Mouse (Mus musculus) G1E (cell line): Measurements from ENCODE around the gene Tdgf1. TPM values are rescaled to one million over a fixed set of nuclear protein-coding genes. Genes with fewer than 3 reads are reported as not detected.

ENCODE experiments used
- ATAC-seq: 2 replicates; pipeline ENCODE4 v1.8.0; 2016; ENCODE audit warnings: mild to moderate bottlenecking; ENCODE audit not compliant: insufficient number of reproducible peaks, poor library complexity, low FRiP score, severe bottlenecking; ENCODE audit errors: extremely low read depth
- DNase-seq: peaks from one replicate; pipeline ENCODE4 v3.0.0; 2012; ENCODE audit warnings: low spot score
- H3K27me3 ChIP-seq: 2 replicates; pipeline ENCODE4 v1.6.1; 2012; ENCODE audit warnings: mild to moderate bottlenecking, low read length, inconsistent platforms; ENCODE audit not compliant: insufficient read depth
- H3K36me3 ChIP-seq: replicated peaks from 2 replicates; pipeline ENCODE3; 2012; ENCODE audit warnings: mild to moderate bottlenecking, inconsistent platforms
- H3K4me1 ChIP-seq: 2 replicates; pipeline ENCODE4 v1.6.1; 2012; ENCODE audit warnings: low read depth, low read length, inconsistent platforms, mixed read lengths; ENCODE audit not compliant: insufficient read depth
- H3K4me3 ChIP-seq: 2 replicates; pipeline ENCODE4 v1.5.1; 2012; ENCODE audit warnings: low read depth, mild to moderate bottlenecking, inconsistent platforms, low read length, moderate library complexity, mixed read lengths
- H3K9me3 ChIP-seq: replicated peaks from 2 replicates; pipeline ENCODE4 v1.6.1; 2012; ENCODE audit warnings: inconsistent platforms
- CTCF ChIP-seq: IDR thresholded peaks from 2 replicates; pipeline ENCODE4 v1.5.1; 2012; ENCODE audit warnings: low read depth, low read length, inconsistent platforms, mixed read lengths
- GATA1 ChIP-seq: IDR thresholded peaks from 2 replicates; pipeline ENCODE4 v1.6.1; 2012; ENCODE audit warnings: borderline replicate concordance, low read length, inconsistent platforms, mixed read lengths
- GATA2 ChIP-seq: IDR thresholded peaks from 2 replicates; pipeline ENCODE4 v1.6.1; 2012; ENCODE audit warnings: low read depth, low read length, inconsistent platforms, borderline replicate concordance
- POLR2AphosphoS5 ChIP-seq: IDR thresholded peaks from 2 replicates; pipeline ENCODE4 v1.6.1; 2012; ENCODE audit warnings: low read depth, low read length, inconsistent platforms; ENCODE audit not compliant: insufficient replicate concordance
- TAL1 ChIP-seq: conservative IDR thresholded peaks from 2 replicates; pipeline ENCODE4 v1.6.1; 2012; ENCODE audit warnings: low read depth, low read length, inconsistent platforms, mixed read lengths
- polyA plus RNA-seq: library from polyadenylated mRNA; stranded (reverse); fragments of >175 nt; gene quantifications from 2 replicates; pipeline ENCODE4 v1.2.3, GENCODE M21; 2012
- total RNA-seq, 2 experiments: library from RNA; stranded (forward) in 1 of 2; stranded (reverse) in 1 of 2; fragments of 200-1000 nt in 1 of 2; fragments of >200 nt in 1 of 2; fragmentation: Nextera tagmentation in 1 of 2; gene quantifications; 2 replicates each; pipeline ENCODE4 v1.2.3; 2014 to 2017

The Tdgf1 gene
- total and polyA plus RNA-seq, 3 experiments: 0.60 TPM; not detected in 2

DNA sequence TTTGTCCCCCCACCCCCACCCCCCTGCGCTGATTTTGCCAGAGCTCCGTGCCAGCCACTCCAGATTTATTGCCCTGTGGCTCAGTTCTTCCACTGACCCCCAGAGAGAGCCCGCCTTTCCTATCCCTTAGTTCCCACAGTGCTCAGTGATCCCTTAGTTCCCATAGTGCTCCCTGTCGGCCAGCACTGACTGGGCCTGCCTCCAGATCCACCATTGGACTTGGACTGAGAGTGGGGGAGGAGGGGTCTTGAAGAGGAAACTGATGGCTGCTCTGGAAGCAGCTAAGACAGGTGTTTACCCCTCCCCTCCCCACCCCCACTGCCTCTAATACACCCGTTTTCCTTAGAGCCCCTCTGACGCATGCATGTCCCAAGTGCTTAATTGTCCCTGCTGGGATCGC is 50.0 kb downstream of the Tdgf1 start:
- Histone ChIP-seq H3K36me3 (no peaks in the 10 kb centered on the region), H3K4me3 (no peak overlapping the region), H3K9me3 (no peaks in the 10 kb centered on the region), H3K4me1 (no peaks in the 10 kb centered on the region), H3K27me3 (peaks cover 8% of the 10 kb centered on the region; the same call in 1 of the 2 replicates)
- TF ChIP-seq GATA1 (no peak), POLR2AphosphoS5 (no peak), GATA2 (no peak), CTCF (no peak), TAL1 (no peak)
- no peak for DNase-seq
- no peak for ATAC-seq

DNA sequence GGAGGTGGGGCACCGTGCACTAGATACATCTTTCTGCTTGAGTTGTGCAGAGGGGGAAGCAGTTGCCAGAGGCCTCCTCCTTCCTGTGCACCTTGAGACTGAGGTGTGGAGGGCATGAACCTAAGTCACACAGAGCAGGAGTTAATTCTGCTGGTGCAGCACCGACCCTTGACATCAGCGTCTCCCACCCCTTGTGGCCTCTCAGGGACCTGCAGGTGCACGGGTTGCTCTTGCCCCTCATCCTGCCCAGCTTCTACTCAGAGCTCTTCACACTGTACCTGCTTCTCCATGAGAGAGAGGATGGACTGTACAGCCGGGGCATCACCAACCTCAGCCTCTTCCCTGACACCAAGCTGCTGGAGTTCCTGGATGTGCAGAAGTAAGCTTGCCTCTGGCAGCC is 50.5 kb downstream of the Tdgf1 start:
- no peak for ATAC-seq
- no peaks in the 10 kb centered on the region for H3K4me1 ChIP-seq
- peaks cover 8% of the 10 kb centered on the region; the same call in 1 of the 2 replicates for H3K27me3 ChIP-seq
- H3K4me3 ChIP-seq: no peak overlapping the region
- no peak for DNase-seq
- H3K9me3 ChIP-seq: no peaks in the 10 kb centered on the region
- no peaks in the 10 kb centered on the region for H3K36me3 ChIP-seq
- TF ChIP-seq POLR2AphosphoS5 (no peak), CTCF (no peak), TAL1 (no peak), GATA1 (no peak), GATA2 (no peak)

DNA sequence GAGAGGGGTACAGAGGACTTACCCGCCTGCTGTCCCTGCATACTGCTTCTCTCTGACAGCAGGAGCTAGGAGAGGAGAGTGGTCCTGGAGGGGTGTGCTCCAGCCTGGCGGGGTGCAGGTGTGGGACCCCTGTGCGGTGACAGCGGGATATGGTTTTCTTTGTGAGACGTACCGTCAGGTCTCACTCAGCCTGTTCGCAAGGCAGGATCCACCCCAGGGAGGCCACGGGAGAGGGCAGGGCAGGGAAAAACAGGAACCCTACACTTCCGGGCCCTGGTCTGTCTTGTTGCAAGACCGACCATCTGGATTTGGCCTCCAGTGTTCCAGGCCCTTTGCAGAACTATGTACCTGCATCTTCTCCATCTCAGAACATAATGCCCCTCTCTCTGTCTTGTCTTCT is 52.5 kb downstream of the Tdgf1 start:
- TF ChIP-seq CTCF: no peak
- no peak for TF ChIP-seq GATA2
- TF ChIP-seq TAL1: no peak
- no peak for TF ChIP-seq GATA1
- no peak for TF ChIP-seq POLR2AphosphoS5
- no peak for DNase-seq
- Histone ChIP-seq H3K36me3 (no peaks in the 10 kb centered on the region), H3K9me3 (no peaks in the 10 kb centered on the region), H3K4me3 (no peak overlapping the region), H3K27me3 (peaks cover 8% of the 10 kb centered on the region; the same call in 1 of the 2 replicates), H3K4me1 (peaks cover 2% of the 10 kb centered on the region; the same call in 1 of the 2 replicates)
- no peak for ATAC-seq

DNA sequence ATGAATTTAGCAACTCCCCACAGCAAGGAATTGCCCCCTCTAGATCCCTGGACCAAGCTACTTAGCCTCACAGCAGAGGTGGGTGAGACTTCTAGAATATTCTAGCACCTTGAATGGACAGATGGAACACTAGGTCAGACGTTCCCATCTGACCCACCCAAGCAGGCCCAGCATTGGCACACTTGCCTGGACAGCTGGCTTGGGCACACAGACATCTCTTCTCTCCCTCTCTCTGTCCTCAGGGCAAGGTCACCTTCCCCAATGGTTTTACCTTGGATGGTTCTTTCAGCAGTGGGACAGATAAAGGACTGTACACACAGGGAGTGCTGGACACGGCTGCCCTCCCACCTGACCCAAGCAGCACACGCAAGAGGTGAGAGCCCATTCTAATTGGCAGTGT is 53.4 kb downstream of the Tdgf1 start:
- Histone ChIP-seq H3K9me3 (no peaks in the 10 kb centered on the region), H3K36me3 (no peaks in the 10 kb centered on the region), H3K4me3 (no peak overlapping the region), H3K27me3 (peaks cover 5% of the 10 kb centered on the region; the same call in 1 of the 2 replicates), H3K4me1 (peaks cover 2% of the 10 kb centered on the region; the same call in 1 of the 2 replicates)
- ATAC-seq (no peak), DNase-seq (no peak)
- TF ChIP-seq TAL1 (no peak), GATA2 (no peak), CTCF (no peak), GATA1 (no peak), POLR2AphosphoS5 (no peak)

DNA sequence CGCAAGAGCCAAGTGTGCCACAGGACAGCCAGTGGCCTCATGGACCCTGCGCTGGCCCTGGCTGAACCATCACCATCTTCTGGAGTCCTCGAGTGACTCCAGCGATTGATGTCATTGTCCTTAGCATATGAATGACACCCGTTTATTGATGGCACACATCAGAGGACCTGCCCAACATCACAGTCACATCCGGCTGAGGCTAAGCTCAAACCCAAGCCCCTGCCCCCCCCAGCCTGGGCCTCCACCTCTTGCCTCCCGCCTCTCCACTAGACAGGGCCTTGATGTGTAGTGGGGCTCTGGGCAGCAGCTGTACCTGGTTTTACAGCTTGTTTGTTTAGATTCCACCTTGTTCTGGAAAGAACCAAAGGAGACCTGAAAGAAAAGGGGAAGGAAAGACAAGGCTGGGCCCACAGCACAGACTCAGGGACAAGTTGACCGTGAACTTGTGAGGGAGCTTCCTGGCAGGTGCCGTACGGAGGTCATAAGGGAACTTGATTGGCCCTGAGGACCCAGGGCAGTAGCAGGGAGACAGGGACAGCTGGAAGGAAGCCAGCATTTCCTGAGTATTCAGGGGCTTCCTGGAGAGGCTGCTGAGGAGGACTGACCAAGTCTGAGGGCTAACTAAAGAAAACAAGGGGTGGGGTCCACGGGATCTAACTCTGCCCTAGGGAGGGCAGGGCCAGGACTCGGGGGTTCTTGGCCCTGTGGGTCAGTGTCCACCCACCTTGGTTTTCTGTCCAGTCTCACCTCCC is 54.7 kb downstream of the Tdgf1 start:
- Histone ChIP-seq H3K36me3 (no peaks in the 10 kb centered on the region), H3K4me3 (no peak overlapping the region), H3K27me3 (peaks cover 7% of the 10 kb centered on the region), H3K4me1 (peaks cover 2% of the 10 kb centered on the region; the same call in 1 of the 2 replicates), H3K9me3 (no peaks in the 10 kb centered on the region)
- no peak for ATAC-seq
- TF ChIP-seq CTCF: no peak
- TF ChIP-seq POLR2AphosphoS5: no peak
- no peak for TF ChIP-seq GATA1
- no peak for TF ChIP-seq GATA2
- TF ChIP-seq TAL1: no peak
- no peak for DNase-seq

DNA sequence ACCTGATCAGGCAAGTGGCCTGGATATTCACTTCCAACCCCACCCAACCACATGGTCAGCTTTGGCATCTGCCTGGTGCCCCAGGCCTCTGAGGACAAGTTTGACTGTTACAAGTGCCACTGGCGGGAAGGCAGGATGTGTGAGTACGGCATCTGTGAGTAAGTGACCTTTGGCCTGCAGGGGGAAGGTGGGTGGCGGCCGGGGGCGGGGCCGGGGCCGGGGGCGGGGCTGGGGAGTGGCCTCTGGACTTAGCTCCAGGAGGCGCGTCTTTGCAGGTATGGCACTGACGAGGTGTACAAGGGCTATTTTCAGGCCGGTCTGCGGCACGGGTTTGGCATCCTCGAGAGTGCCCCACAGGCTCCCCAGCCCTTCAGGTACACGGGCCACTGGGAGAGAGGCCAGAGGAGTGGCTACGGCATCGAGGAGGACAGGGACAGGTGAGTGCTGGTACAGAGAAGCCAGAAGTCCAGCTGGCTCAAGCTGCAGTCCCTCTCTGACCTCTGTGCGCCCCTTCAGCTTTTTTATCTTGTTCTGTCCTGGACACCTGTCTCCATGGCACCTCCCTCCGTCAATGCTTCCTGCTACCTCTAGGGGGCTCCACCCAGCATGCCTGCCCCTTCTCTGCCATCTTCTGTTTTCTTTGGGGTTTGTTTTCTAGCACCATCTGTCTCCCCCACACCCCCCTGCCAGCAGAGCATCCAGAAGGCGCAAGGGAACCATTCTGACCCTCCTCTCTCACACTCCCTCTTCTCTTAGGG is 55.8 kb downstream of the Tdgf1 start:
- ATAC-seq: no peak
- H3K9me3 ChIP-seq: no peaks in the 10 kb centered on the region
- no peak for DNase-seq
- peaks cover 2% of the 10 kb centered on the region; the same call in 1 of the 2 replicates for H3K4me1 ChIP-seq
- no peaks in the 10 kb centered on the region for H3K36me3 ChIP-seq
- TF ChIP-seq POLR2AphosphoS5 (no peak), TAL1 (no peak), CTCF (peak; percentile 45; the same call in 1 of the 2 replicates)
- H3K27me3 ChIP-seq: peaks cover 9% of the 10 kb centered on the region
- H3K4me3 ChIP-seq: no peak overlapping the region

Other genes starting within 250 kb of the Tdgf1 start
- gene Myl3, start 204.3 kb downstream of the Tdgf1 start, total RNA-seq (2014; fragmentation: Nextera tagmentation): not detected in 2 replicates
- 0.12 TPM in 1 of 2 replicates, not detected in the other for gene Myl3, start 204.3 kb downstream of the Tdgf1 start, total RNA-seq (2017)
- gene Myl3, start 204.3 kb downstream of the Tdgf1 start, polyA plus RNA-seq: not detected in 2 replicates
- not detected in 2 replicates for gene Pth1r, start 199.0 kb downstream of the Tdgf1 start, total RNA-seq (2014; fragmentation: Nextera tagmentation)
- gene Pth1r, start 199.0 kb downstream of the Tdgf1 start, total RNA-seq (2017): not detected in 2 replicates
- 0.03 TPM in 1 of 2 replicates, not detected in the other for gene Pth1r, start 199.0 kb downstream of the Tdgf1 start, polyA plus RNA-seq
- gene Prss42, start 148.0 kb downstream of the Tdgf1 start, total RNA-seq (2014; fragmentation: Nextera tagmentation): 0.44 and 2.3 TPM in 2 replicates
- gene Prss42, start 148.0 kb downstream of the Tdgf1 start, total RNA-seq (2017): 0.44 and 0.58 TPM in 2 replicates
- 0.53 and 0.79 TPM in 2 replicates for gene Prss42, start 148.0 kb downstream of the Tdgf1 start, polyA plus RNA-seq
- gene Prss44, start 132.2 kb downstream of the Tdgf1 start, total RNA-seq (2014; fragmentation: Nextera tagmentation): not detected in 2 replicates
- gene Prss44, start 132.2 kb downstream of the Tdgf1 start, total RNA-seq (2017): 0.12 and 0.27 TPM in 2 replicates
- gene Prss44, start 132.2 kb downstream of the Tdgf1 start, polyA plus RNA-seq: not detected in 2 replicates
- gene Prss43, start 119.5 kb downstream of the Tdgf1 start, total RNA-seq (2014; fragmentation: Nextera tagmentation): not detected in 2 replicates
- gene Prss43, start 119.5 kb downstream of the Tdgf1 start, total RNA-seq (2017): 0.05 TPM in 1 of 2 replicates, not detected in the other
- not detected in 2 replicates for gene Prss43, start 119.5 kb downstream of the Tdgf1 start, polyA plus RNA-seq
- not detected in 2 replicates for gene Prss45, start 111.6 kb downstream of the Tdgf1 start, total RNA-seq (2014; fragmentation: Nextera tagmentation)
- 0.11 TPM in 1 of 2 replicates, not detected in the other for gene Prss45, start 111.6 kb downstream of the Tdgf1 start, total RNA-seq (2017)
- gene Prss45, start 111.6 kb downstream of the Tdgf1 start, polyA plus RNA-seq: not detected in 2 replicates
- not detected in 2 replicates for gene Prss46, start 101.7 kb downstream of the Tdgf1 start, total RNA-seq (2014; fragmentation: Nextera tagmentation)
- not detected in 2 replicates for gene Prss46, start 101.7 kb downstream of the Tdgf1 start, total RNA-seq (2017)
- gene Prss46, start 101.7 kb downstream of the Tdgf1 start, polyA plus RNA-seq: not detected in 2 replicates
- gene Prss50, start 88.2 kb downstream of the Tdgf1 start, total RNA-seq (2014; fragmentation: Nextera tagmentation): not detected in 2 replicates
- not detected in 2 replicates for gene Prss50, start 88.2 kb downstream of the Tdgf1 start, total RNA-seq (2017)
- gene Prss50, start 88.2 kb downstream of the Tdgf1 start, polyA plus RNA-seq: not detected in 2 replicates
- not detected in 2 replicates for gene Als2cl, start 66.3 kb downstream of the Tdgf1 start, total RNA-seq (2014; fragmentation: Nextera tagmentation)
- not detected in 2 replicates for gene Als2cl, start 66.3 kb downstream of the Tdgf1 start, total RNA-seq (2017)
- gene Als2cl, start 66.3 kb downstream of the Tdgf1 start, polyA plus RNA-seq: not detected in 2 replicates
- gene Tmie, start 66.0 kb downstream of the Tdgf1 start, total RNA-seq (2014; fragmentation: Nextera tagmentation): not detected in 2 replicates
- gene Tmie, start 66.0 kb downstream of the Tdgf1 start, total RNA-seq (2017): 0.11 TPM in 1 of 2 replicates, not detected in the other
- gene Tmie, start 66.0 kb downstream of the Tdgf1 start, polyA plus RNA-seq: not detected in 2 replicates
- not detected in 2 replicates for gene Fam240a, start 29.3 kb downstream of the Tdgf1 start, total RNA-seq (2014; fragmentation: Nextera tagmentation)
- gene Fam240a, start 29.3 kb downstream of the Tdgf1 start, total RNA-seq (2017): not detected in 2 replicates
- gene Fam240a, start 29.3 kb downstream of the Tdgf1 start, polyA plus RNA-seq: not detected in 2 replicates
- gene Lrrc2, start 5.4 kb upstream of the Tdgf1 start, total RNA-seq (2014; fragmentation: Nextera tagmentation): not detected in 2 replicates
- 0.06 and 0.16 TPM in 2 replicates for gene Lrrc2, start 5.4 kb upstream of the Tdgf1 start, total RNA-seq (2017)
- gene Lrrc2, start 5.4 kb upstream of the Tdgf1 start, polyA plus RNA-seq: not detected in 2 replicates
- gene Rtp3, start 44.4 kb upstream of the Tdgf1 start, total RNA-seq (2014; fragmentation: Nextera tagmentation): not detected in 2 replicates
- gene Rtp3, start 44.4 kb upstream of the Tdgf1 start, total RNA-seq (2017): 0.16 TPM in 1 of 2 replicates, not detected in the other
- not detected in 2 replicates for gene Rtp3, start 44.4 kb upstream of the Tdgf1 start, polyA plus RNA-seq
- not detected in 2 replicates for gene Ltf, start 73.1 kb upstream of the Tdgf1 start, total RNA-seq (2014; fragmentation: Nextera tagmentation)
- gene Ltf, start 73.1 kb upstream of the Tdgf1 start, total RNA-seq (2017): 0.16 TPM in 1 of 2 replicates, not detected in the other
- gene Ltf, start 73.1 kb upstream of the Tdgf1 start, polyA plus RNA-seq: not detected in 2 replicates
- 32.2 and 44.7 TPM in 2 replicates for gene Ccrl2, start 111.4 kb upstream of the Tdgf1 start, total RNA-seq (2014; fragmentation: Nextera tagmentation)
- 20.9 and 21.0 TPM in 2 replicates for gene Ccrl2, start 111.4 kb upstream of the Tdgf1 start, total RNA-seq (2017)
- gene Ccrl2, start 111.4 kb upstream of the Tdgf1 start, polyA plus RNA-seq: 0.18 and 0.78 TPM in 2 replicates
- gene Lrrfip2, start 171.4 kb upstream of the Tdgf1 start, total RNA-seq (2014; fragmentation: Nextera tagmentation): 33.6 and 38.4 TPM in 2 replicates
- gene Lrrfip2, start 171.4 kb upstream of the Tdgf1 start, total RNA-seq (2017): 28.4 and 30.4 TPM in 2 replicates
- 11.7 and 14.3 TPM in 2 replicates for gene Lrrfip2, start 171.4 kb upstream of the Tdgf1 start, polyA plus RNA-seq